Mouse (Mus musculus) MEL (cell line): ENCODE data around the gene Cfl1.

Experiments
- CHD2 ChIP-seq: IDR thresholded peaks from 2 replicates; pipeline ENCODE4 v1.6.1; 2011; ENCODE audit warnings: low read length, improper control_type of control experiment
- CTCF ChIP-seq, 3 experiments: IDR thresholded peaks in 2 of 3; conservative IDR thresholded peaks in 1 of 3; 2 replicates each; pipeline ENCODE4 v1.5.1; 2011 to 2012; ENCODE audit warnings: low read length in 3 of 3, low read depth in 2 of 3, mild to moderate bottlenecking in 2 of 3, improper control_type of control experiment in 1 of 3, inconsistent platforms in 1 of 3, mixed read lengths in 1 of 3, moderate library complexity in 1 of 3; ENCODE audit not compliant: control insufficient read depth in 1 of 3, insufficient read depth in 1 of 3, poor library complexity in 1 of 3, severe bottlenecking in 1 of 3
- EP300 ChIP-seq, 2 experiments: IDR thresholded peaks; 2 replicates each; pipeline ENCODE4 v1.6.1; 2011; ENCODE audit warnings: improper control_type of control experiment in 2 of 2, low read length in 2 of 2, low read depth in 1 of 2, mild to moderate bottlenecking in 1 of 2
- GABPA ChIP-seq: IDR thresholded peaks from 2 replicates; pipeline ENCODE4 v1.6.1; 2012; ENCODE audit warnings: low read depth, mild to moderate bottlenecking, inconsistent platforms, low read length, improper control_type of control experiment, moderate library complexity
- GATA1 ChIP-seq: IDR thresholded peaks from 2 replicates; pipeline ENCODE4 v1.6.1; 2011; ENCODE audit warnings: low read depth, low read length, improper control_type of control experiment
- MAX ChIP-seq: IDR thresholded peaks from 2 replicates; pipeline ENCODE4 v1.6.1; 2011; ENCODE audit warnings: low read length, improper control_type of control experiment
- MAZ ChIP-seq: IDR thresholded peaks from 2 replicates; pipeline ENCODE4 v1.6.1; 2012; ENCODE audit warnings: low read depth, mild to moderate bottlenecking, inconsistent platforms, low read length, improper control_type of control experiment
- NELFE ChIP-seq: IDR thresholded peaks from 2 replicates; pipeline ENCODE4 v1.6.1; 2011; ENCODE audit warnings: low read depth, low read length, improper control_type of control experiment
- POLR2A ChIP-seq, 2 experiments: IDR thresholded peaks; 2 replicates each; pipeline ENCODE4 v1.6.1; 2011 to 2012; ENCODE audit warnings: low read length in 2 of 2, mild to moderate bottlenecking in 2 of 2, control low read depth in 1 of 2, improper control_type of control experiment in 1 of 2, low read depth in 1 of 2, moderate library complexity in 1 of 2; ENCODE audit not compliant: control insufficient read depth in 1 of 2, insufficient read depth in 1 of 2, poor library complexity in 1 of 2
- SIN3A ChIP-seq: IDR thresholded peaks from 2 replicates; pipeline ENCODE4 v1.6.1; 2012; ENCODE audit warnings: low read length, improper control_type of control experiment, inconsistent platforms
- TCF12 ChIP-seq: IDR thresholded peaks from 2 replicates; pipeline ENCODE4 v1.6.1; 2014; ENCODE audit warnings: low read depth, mild to moderate bottlenecking, inconsistent platforms, low read length, improper control_type of control experiment, moderate library complexity
- ZC3H11A ChIP-seq: IDR thresholded peaks from 2 replicates; pipeline ENCODE4 v1.6.1; 2012; ENCODE audit warnings: low read depth, mild to moderate bottlenecking, inconsistent platforms, low read length, improper control_type of control experiment

- TF ChIP-seq CTCF (IDR thresholded peaks at IDR 0.05 in 2 of 3, conservative IDR thresholded peaks at IDR 0.05 in 1 of 3; ENCODE audit: control insufficient read depth in 1 of 3, insufficient read depth in 1 of 3, low read depth in 2 of 3, low read length in 3 of 3, poor library complexity in 1 of 3, severe bottlenecking in 1 of 3) (0 out of 6 replicates have a peak, but pooled peaks of 1 of the 3 experiments have one; percentile 9), NELFE (peak; percentile 87), POLR2A (IDR thresholded peaks at IDR 0.05; ENCODE audit: control insufficient read depth in 1 of 2, insufficient read depth in 1 of 2, low read depth in 1 of 2, low read length in 2 of 2, poor library complexity in 1 of 2) (peak; percentile 79 to 89), ZC3H11A (no peak), SIN3A (peak; percentile 66), GABPA (no peak), MAX (peak; percentile 81), TCF12 (peak; percentile 29; the same call in 1 of the 2 replicates), CHD2 (no peak), MAZ (no peak), EP300 (IDR thresholded peaks at IDR 0.05; ENCODE audit: low read depth in 1 of 2, low read length in 2 of 2) (no peak), GATA1 (no peak)
These were observed 33.1 kb upstream of the Cfl1 start for GRCm38 (mm10) chr19:5456922-5457745.
